Mouse (Mus musculus) forebrain, embryonic 14.5 days (tissue): ENCODE results near the gene Entpd3. TPM values are rescaled to one million over a fixed set of nuclear protein-coding genes. Genes with fewer than 3 reads are reported as not detected.
"Not testable (repeated sequence)": the region's sequence is repeated elsewhere in the genome, so short reads cannot be mapped to it uniquely, and the experiment has no call there.

Source experiments
- ATAC-seq: fragments of 200-750 bp; cut with Nextera tagmentation; 2 replicates; pipeline ENCODE4 v1.8.0; 2017; ENCODE audit warnings: mild to moderate bottlenecking, moderate library complexity
- DNase-seq: peaks from one replicate; pipeline ENCODE4 v3.0.0-alpha.2; 2015; ENCODE audit warnings: low spot score
- H3K27ac ChIP-seq: fragments of 300-500 bp; sonication (generic); 2 replicates; pipeline ENCODE4 v1.5.1; 2014; ENCODE audit warnings: low read depth, mild to moderate bottlenecking, control low read depth, low read length, moderate library complexity
- H3K27me3 ChIP-seq: fragments of 300-500 bp; sonication (generic); replicated peaks from 2 replicates; pipeline ENCODE4 v1.6.1; 2014; ENCODE audit warnings: low read length, control low read depth, mixed read lengths; ENCODE audit not compliant: control insufficient read depth, insufficient read depth
- H3K36me3 ChIP-seq: fragments of 300-500 bp; sonication (generic); 2 replicates; pipeline ENCODE4 v1.6.1; 2014; ENCODE audit warnings: low read length, control low read depth; ENCODE audit not compliant: control insufficient read depth, insufficient read depth
- H3K4me1 ChIP-seq: fragments of 300-500 bp; sonication (generic); 2 replicates; pipeline ENCODE4 v1.6.1; 2014; ENCODE audit warnings: antibody characterized with exemption, low read length, control low read depth; ENCODE audit not compliant: control insufficient read depth, insufficient read depth
- H3K4me2 ChIP-seq: fragments of 300-500 bp; sonication (generic); 2 replicates; pipeline ENCODE4 v1.6.1; 2014; ENCODE audit warnings: mild to moderate bottlenecking, control low read depth, low read length
- H3K4me3 ChIP-seq: fragments of 300-500 bp; sonication (generic); 2 replicates; pipeline ENCODE4 v1.5.1; 2014; ENCODE audit warnings: low read depth, low read length, control low read depth
- H3K9ac ChIP-seq: fragments of 300-500 bp; sonication (generic); 2 replicates; pipeline ENCODE4 v1.6.1; 2014; ENCODE audit warnings: mild to moderate bottlenecking, low read length, control low read depth, moderate library complexity
- H3K9me3 ChIP-seq: fragments of 300-500 bp; sonication (generic); replicated peaks from 2 replicates; pipeline ENCODE4 v1.6.1; 2016; ENCODE audit warnings: low read length, control low read depth, mixed read lengths; ENCODE audit not compliant: control insufficient read depth
- WGBS: fragments of 180-500 bp; shearing (Covaris S2); extraction: QIAGEN DNeasy Blood & Tissue Kit; methylation state at CpG from one replicate; pipeline ENCODE4 v1.1.7; 2014; 5-methylcytosine and 5-hydroxymethylcytosine counted together
- polyA plus RNA-seq: library from polyadenylated mRNA; unstranded; fragments of >200 nt; fragmentation: Nextera tagmentation; extraction: Ambion mirVana; gene quantifications from 2 replicates; pipeline ENCODE4 v1.2.1, GENCODE M21; 2014

Entpd3 gene
- polyA plus RNA-seq, 1 experiment from 2014 or later, result 1.1 TPM

DNA sequence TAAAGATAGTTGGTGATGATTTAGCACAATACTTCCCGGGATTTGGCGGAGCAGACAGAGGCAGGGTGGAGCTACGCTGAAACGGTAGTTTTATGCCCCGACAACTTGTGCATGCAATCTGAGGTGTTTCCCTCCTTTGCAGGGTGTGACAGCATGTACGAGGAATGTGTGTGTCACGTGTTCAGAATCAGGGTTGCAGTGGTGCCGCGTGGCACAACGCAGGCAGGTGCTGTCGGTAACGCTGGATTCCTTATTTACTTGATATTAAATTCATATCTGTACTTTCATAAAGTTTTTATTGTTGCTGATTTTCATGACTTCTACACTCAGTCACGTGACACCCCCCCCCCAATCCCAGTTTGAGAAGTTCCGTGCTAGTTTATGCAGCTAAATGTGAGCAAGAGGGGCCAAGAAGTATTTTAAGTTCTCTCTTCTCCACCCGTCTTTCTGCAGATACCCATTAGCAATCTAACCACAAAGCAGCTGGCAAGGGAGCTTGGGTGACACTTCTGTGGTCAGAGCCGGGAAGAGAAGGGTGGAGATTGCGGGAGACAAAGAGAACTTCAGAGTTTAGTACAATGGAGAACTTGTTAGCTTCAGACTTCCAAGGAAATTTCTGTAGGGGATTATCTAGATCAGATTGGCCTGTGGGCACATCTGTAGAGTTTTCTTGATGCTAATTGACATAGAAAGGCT lies 10.7 kb upstream of the Entpd3 start:
- Histone ChIP-seq H3K4me2 (no peak overlapping the region), H3K9ac (no peak overlapping the region), H3K4me1 (no peaks in the 10 kb centered on the region), H3K4me3 (no peak overlapping the region), H3K36me3 (no peaks in the 10 kb centered on the region), H3K27me3 (no peaks in the 10 kb centered on the region), H3K9me3 (no peaks in the 10 kb centered on the region), H3K27ac (no peak overlapping the region)
- ATAC-seq, result no peak
- WGBS, result 82% methylated on average over 17 of the region's 17 CpGs
- no peak for DNase-seq

DNA sequence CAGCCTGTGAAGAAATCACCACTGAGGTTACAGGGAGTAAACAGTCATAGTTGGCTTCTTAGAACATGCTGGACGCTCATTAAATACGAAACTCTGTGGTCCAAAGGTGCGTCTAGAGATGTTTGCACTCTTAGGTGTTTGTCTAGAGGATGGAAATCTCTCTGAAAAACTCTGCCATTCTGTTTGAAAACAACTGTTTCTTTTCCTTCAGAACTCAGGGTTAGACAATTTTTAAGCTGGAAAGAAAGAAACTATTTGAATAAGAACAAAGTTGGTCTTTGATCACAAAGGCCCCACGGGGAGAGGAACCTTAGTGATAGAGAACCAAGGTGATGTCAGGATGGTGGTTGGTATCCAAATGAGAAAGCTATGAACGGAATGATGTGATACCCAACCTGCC lies 9.1 kb upstream of the Entpd3 start:
- H3K27ac ChIP-seq, result no peak overlapping the region
- H3K4me1 ChIP-seq, result no peaks in the 10 kb centered on the region
- H3K4me3 ChIP-seq, result no peak overlapping the region
- 85% methylated on average over 5 of the region's 5 CpGs for WGBS
- H3K4me2 ChIP-seq, result no peak overlapping the region
- H3K27me3 ChIP-seq, result no peaks in the 10 kb centered on the region
- no peaks in the 10 kb centered on the region for H3K36me3 ChIP-seq
- no peaks in the 10 kb centered on the region for H3K9me3 ChIP-seq
- DNase-seq, result no peak
- ATAC-seq, result no peak
- no peak overlapping the region for H3K9ac ChIP-seq

DNA sequence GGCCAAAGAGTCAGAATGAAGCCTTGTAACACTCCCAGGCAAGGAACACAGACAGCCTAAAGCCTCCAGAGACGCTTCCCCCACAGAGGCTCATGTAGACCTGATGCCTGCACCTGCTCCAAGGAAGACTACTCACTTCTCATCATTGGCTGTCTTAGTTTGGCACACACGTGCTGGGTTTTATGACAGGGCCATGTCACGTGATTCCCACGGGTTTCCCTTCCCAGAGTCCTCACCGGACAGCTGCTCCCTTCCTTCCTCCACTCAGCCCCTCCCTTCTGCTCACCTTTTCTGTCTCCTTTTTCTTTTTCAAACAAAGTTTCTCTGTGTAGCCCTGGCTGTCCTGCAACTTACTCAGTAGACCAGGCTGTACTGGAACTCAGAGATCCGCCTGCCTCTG lies 7.6 kb upstream of the Entpd3 start:
- no peak overlapping the region for H3K27ac ChIP-seq
- DNase-seq, result no peak
- ATAC-seq, result no peak

DNA sequence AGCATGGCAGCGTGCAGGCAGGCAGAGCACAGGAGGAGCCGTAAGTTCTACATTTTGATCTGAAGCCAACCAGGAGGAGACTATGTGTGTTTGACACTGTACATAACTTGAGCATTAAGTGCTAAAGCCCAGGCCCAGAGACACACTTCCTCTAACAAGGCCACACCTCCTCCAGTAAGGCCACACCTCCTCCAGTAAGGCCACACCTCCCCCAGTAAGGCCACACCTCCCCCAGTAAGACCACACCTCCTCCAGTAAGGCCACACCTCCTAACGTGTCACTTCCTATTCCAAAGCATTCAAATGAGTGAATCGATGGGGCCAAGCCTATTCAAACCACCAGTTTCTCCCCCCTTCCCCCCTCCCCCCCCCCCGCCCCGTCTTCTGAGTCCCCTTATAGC lies 6.9 kb upstream of the Entpd3 start:
- WGBS, result 86% methylated on average over 6 of the region's 6 CpGs
- DNase-seq, result no peak
- no peak for ATAC-seq

More for the DNA sequence above, 7.6 kb upstream of the Entpd3 start:
- Histone ChIP-seq H3K9me3 (no peaks in the 10 kb centered on the region), H3K9ac (no peak overlapping the region), H3K4me1 (no peaks in the 10 kb centered on the region), H3K36me3 (no peaks in the 10 kb centered on the region), H3K27me3 (no peaks in the 10 kb centered on the region), H3K4me3 (no peak overlapping the region), H3K4me2 (no peak overlapping the region)
- WGBS, result 88% methylated on average over 6 of the region's 6 CpGs

DNA sequence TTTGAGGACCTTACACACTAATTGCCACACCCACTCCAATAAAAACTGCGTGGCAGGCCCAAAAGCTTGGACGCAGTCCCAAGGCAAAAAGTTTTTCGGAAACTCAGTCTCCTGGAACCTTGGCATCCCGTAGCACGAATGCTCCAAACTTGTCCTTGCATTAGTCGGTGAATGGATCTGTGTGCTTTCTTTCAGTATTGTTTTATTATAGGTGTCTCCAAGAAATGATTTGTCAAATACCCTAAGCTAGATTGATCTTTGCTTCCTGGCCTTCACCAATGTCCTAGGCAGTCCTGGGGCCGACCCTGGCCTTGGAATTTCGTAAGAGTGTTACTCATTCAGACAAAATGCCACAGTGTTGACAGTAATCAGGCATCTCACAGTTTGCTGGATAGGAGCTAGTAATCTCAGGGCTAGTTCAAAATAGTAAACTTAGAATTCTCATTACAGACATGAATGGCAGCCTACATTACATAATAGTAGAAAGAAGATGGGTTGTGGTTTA lies 6.1 kb upstream of the Entpd3 start:
- H3K27me3 ChIP-seq, H3K4me1 ChIP-seq: not testable (repeated sequence)
- 96% methylated on average over 8 of the region's 8 CpGs for WGBS

More for the DNA sequence above, 6.9 kb upstream of the Entpd3 start:
- no peak overlapping the region for H3K4me3 ChIP-seq
- no peak overlapping the region for H3K4me2 ChIP-seq
- H3K36me3 ChIP-seq, result no peaks in the 10 kb centered on the region
- H3K4me1 ChIP-seq, result no peaks in the 10 kb centered on the region
- no peak overlapping the region for H3K9ac ChIP-seq
- H3K9me3 ChIP-seq, result no peaks in the 10 kb centered on the region
- no peak overlapping the region for H3K27ac ChIP-seq
- no peaks in the 10 kb centered on the region for H3K27me3 ChIP-seq

DNA sequence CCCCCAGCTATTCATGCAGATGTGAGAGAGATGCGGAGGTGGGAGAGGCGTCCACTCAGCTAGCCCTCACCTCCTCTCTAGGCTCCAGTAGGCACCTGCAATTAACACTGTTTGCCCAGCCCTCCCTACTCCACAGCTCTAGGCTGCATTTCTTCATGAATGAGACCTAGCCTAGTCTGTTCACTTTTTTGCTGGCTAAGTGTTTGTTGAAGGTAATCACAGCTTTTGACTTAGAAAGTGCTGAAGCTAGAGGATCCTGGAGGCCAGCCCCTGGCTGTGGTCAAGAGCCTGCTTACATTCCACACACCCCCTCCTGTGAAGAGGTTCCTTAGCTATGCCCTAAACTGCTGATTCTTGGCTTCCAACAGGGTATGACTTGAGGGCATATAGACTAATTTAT lies 1.8 kb downstream of the Entpd3 start:
- no peak overlapping the region for H3K4me3 ChIP-seq
- no peak overlapping the region for H3K4me2 ChIP-seq
- H3K9me3 ChIP-seq, result no peaks in the 10 kb centered on the region
- whole genome bisulfite sequencing, result no CpG with 5 or more reads among the region's 2 CpGs
- DNase-seq (no peak), ATAC-seq (no peak)
- no peaks in the 10 kb centered on the region for H3K36me3 ChIP-seq
- H3K9ac ChIP-seq, result no peak overlapping the region
- no peaks in the 10 kb centered on the region for H3K4me1 ChIP-seq
- H3K27me3 ChIP-seq, result peaks cover 14% of the 10 kb centered on the region
- H3K27ac ChIP-seq, result no peak overlapping the region

More for the DNA sequence above, 6.1 kb upstream of the Entpd3 start:
- H3K9me3 ChIP-seq, ATAC-seq, H3K4me3 ChIP-seq, H3K36me3 ChIP-seq, DNase-seq, H3K9ac ChIP-seq, H3K4me2 ChIP-seq, H3K27ac ChIP-seq: not testable (repeated sequence)

DNA sequence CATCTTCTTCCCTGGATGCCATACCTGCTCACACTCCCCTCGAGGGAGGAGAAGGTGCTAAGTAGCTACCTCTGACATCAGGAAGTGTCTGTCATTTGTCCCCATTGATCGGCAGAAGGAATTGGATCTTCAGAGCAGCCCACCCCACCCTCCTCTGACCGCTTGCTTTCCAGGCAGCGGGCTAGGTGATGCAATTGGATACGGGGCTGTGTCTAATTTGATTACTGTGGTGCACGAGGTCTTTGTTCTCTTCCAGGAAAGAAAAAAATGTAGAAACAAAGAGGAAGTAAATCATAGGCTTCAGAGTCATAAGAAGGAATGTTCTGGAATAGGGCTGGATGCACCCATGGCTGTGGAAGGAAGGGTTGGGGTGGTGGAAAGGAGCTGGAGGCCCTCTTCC lies 2.6 kb downstream of the Entpd3 start:
- no peak overlapping the region for H3K4me3 ChIP-seq
- no peak overlapping the region for H3K9ac ChIP-seq
- H3K27me3 ChIP-seq, result peaks cover 14% of the 10 kb centered on the region
- 43% methylated on average over 6 of the region's 6 CpGs for WGBS
- no peak overlapping the region for H3K4me2 ChIP-seq
- DNase-seq (no peak), ATAC-seq (no peak)
- no peaks in the 10 kb centered on the region for H3K4me1 ChIP-seq
- H3K36me3 ChIP-seq, result no peaks in the 10 kb centered on the region
- no peaks in the 10 kb centered on the region for H3K9me3 ChIP-seq
- H3K27ac ChIP-seq, result no peak overlapping the region

DNA sequence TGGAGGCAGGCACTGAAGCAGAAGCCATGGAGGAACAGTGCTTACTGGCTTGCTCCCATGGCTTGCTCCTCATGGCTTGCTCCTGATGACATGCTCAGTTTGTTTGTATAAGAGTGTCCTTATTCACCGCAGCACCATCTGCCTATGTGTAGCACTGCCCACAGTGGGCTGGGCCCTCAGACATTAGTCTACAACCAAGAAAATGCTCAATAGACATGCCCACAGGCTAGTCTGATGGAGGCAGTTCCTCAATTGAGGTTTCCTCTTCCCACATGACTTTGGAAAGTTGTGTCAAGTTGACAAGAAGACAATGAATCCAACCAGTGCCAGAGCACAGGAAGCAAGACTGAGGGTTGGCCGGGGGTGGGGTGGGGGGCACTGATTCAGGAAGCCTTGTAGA lies 6.4 kb downstream of the Entpd3 start:
- H3K9ac ChIP-seq, result no peak overlapping the region
- no peak for DNase-seq
- no peak for ATAC-seq
- 87% methylated on average over 2 of the region's 2 CpGs for WGBS
- H3K9me3 ChIP-seq, result no peaks in the 10 kb centered on the region
- H3K4me1 ChIP-seq, result no peaks in the 10 kb centered on the region
- H3K27ac ChIP-seq, result no peak overlapping the region
- no peak overlapping the region for H3K4me3 ChIP-seq
- H3K27me3 ChIP-seq, result 0 out of 2 replicates have a peak, but pooled peaks cover 3% of the 10 kb centered on the region
- H3K36me3 ChIP-seq, result no peaks in the 10 kb centered on the region
- H3K4me2 ChIP-seq, result no peak overlapping the region

DNA sequence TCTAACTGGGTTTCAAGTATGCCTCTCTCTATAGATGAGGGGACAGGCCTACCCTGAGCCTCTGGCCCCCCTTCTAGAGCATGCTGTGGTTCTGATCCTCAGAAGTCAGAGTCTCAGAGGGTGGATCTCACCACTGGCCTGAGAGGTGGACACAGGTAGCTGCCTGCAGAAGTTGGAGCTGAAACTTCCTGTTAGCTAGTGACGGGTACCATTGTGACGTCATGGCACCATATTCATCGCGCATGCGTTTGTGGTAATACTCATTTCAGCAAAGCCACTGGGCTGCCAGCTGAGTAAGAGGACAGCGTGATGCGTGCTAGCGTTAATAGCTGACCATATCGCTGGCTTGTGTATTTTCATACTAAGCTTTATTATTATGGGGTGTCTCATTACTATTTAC lies 6.9 kb downstream of the Entpd3 start:
- Histone ChIP-seq H3K9me3 (no peaks in the 10 kb centered on the region), H3K4me3 (no peak overlapping the region), H3K9ac (no peak overlapping the region), H3K27me3 (0 out of 2 replicates have a peak, but pooled peaks cover under 1% of the 10 kb centered on the region), H3K4me1 (no peaks in the 10 kb centered on the region), H3K27ac (no peak overlapping the region), H3K4me2 (no peak overlapping the region), H3K36me3 (no peaks in the 10 kb centered on the region)
- WGBS, result 95% methylated on average over 9 of the region's 9 CpGs
- no peak for DNase-seq
- ATAC-seq, result no peak
